Mouse (Mus musculus) frontal cortex, adult (tissue): Measurements from ENCODE around the gene AC134908.4.
A peak's percentile ranks its signal among the peaks of the same experiment; 100 is the strongest.

Source experiments
- ATAC-seq: cut with Nextera tagmentation; 2 replicates; pipeline ENCODE4 v1.9.2; 2017; ENCODE audit warnings: mild to moderate bottlenecking, moderate library complexity, mixed read lengths; ENCODE audit not compliant: low TSS enrichment

AC134908.4 gene

DNA sequence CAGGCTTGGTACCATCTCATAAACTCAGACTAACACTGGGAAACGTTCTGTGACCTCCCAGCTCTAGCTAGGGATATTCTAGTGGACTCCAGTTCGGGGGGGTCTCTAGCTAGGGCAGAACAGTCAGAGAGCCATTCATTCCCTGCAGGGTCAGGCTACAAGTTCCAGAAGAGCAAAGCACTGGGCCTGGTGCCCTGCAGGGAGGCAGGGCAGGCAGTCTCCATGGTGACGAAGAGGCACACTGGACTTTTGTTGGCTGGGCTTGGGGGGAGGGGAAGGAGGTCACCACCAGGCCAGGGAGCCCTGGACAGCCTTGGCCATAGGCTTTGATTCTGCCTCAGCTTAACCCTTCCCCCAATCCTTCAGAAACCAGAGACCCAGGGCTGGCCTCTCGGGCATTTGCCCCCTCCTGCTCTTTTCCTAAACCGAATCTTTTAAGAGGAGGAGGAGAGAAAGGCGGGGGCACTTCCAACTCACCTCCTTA lies at the start of gene AC134908.4:
Gene AC134908.4 (minus strand): TSS at position 51 of the 484 bp plus-strand sequence.
- peak; percentile 51 for ATAC-seq

DNA sequence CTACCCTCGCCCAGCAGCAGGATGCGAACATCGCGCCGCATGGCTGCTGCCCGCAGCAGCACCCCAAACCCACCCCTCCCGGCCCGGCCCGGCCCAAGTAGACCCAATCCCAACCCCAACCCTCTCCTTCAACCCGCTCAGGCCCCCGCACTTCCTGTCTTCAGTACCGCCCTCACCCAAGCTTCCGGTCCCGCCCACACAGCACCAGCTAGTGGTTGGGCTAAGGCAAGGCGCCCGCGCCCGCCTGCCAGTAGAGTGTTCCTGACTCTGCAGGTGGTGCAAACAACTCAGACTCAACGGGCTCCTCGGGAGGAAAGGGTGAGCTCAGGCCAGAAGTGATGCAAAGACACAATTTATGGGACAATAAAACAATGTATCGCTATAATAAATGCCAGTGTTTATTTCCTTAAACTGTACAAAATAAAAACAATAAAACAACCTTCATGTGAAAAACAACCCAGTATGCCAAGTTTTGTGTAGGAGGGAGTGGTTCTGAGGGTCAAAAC lies 49.0 kb upstream of the AC134908.4 start, which contains the start of gene Rhot2:
Gene Rhot2 (minus strand): TSS at position 456 of the 506 bp plus-strand sequence.
- ATAC-seq = peak; percentile 95

DNA sequence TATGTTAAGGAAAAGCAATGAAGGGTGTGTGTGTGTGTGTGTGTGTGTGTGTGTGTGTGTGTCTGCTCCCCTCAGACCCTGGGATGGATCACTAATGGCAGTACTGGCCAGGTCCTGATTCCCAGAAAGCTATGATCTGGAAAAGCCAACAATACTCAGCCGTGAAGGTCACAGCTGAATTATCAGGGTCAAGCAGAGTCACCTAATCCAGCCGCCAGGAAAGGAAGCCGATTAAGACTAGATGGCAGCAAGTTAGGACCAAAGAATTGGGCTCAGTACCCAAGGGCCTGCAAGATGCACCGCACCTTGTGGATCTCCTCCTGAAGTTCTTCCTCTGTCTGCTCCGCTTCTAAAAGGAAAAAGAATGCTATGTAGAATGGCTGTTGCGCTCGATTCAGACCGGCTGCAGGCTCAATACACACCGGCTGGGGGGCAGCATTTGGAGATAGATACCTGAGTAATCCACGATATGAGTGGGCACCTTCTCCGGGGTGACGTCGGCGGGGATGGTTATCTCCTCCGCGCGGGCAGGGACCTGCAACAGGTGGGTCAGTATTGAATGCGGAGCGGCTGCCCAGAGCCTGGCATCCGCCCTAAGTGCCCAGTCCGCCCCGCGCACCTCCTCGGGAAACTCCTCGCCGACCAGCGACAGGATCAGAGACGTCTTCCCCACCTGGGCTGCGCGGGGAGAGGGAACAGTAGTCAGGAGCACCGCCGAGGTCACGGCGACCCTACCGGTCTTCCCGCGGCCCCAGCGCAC lies 48.4 kb upstream of the AC134908.4 start:
- ATAC-seq = 0 out of 2 replicates have a peak, but pooled peaks have one; percentile 5

DNA sequence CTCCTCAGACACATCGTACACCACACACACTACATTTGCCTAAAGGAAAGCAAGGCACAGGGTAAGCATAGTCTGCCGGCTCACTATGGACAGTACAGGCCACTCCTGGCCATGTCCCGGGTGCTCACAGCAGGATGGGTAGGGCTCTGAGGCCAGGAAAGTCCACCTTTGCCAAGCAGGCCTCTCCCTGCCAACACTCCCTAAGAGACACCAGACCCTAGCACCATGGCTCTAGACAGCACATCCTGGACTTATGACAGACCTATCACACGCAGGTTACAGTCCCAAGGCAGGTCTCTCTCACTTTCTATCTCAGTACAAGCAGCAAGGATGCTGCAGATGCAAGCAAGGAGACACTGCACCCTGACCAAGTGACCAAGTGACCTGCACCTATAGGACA lies 47.7 kb upstream of the AC134908.4 start:
- ATAC-seq = no peak

DNA sequence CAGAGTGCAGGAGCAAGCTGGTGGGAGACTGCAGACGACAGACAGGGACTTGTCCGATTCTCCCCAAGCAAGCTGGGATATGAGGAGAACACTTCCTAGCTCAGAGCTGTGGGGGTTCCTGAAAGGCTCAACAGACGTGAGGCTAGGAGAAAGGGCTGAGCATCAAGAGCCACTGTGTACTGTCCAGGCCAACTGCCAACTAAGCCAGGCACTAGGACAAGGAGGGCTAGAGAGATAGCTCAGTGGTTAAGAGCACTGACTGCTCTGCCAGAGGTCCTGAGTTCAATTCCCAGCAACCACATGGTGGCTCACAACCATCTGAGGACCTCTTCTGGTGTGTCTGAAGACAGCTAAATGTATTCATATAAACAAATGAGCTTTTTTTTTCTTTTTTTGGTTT lies 47.0 kb upstream of the AC134908.4 start:
- ATAC-seq = no peak

DNA sequence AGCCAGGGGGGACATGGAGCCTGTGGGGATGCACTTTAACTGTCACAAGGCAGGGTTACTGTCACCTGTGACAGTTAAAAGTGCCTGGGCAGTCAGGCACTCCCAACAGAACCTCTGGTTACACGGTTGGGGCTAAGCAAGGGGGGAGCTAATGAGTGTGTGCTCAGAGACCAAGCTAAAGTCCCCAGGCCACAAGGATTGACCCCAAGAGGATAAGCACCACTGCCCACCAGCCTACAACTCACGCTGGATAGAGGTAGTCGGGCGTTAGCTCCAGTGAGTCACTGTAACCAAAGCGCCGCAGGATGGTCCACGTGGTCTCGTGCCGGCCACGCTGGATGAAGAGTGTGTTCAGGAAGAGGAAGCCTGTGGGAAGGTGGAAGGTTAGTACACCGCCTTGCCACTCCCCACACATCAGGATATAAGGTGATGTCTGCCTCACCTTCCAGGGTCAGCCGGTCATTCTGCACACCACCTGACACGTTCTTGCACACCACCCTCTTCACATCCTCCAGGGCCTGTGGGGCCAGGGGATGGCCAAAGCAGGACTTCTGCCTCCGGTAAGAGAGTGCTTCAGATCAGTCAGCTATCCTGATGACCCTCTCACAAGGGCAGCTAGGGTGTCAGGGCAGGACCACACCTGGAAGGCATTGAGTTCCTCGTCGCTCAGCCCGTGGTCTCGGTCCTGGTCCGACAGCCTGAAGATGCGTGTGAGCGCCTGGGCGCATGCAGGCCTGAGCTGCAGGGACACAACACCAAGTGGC lies 45.8 kb upstream of the AC134908.4 start, which contains the start of gene Gm20683:
Gene Gm20683 (minus strand): TSS at position 647 of the 764 bp plus-strand sequence.
- ATAC-seq = no peak

DNA sequence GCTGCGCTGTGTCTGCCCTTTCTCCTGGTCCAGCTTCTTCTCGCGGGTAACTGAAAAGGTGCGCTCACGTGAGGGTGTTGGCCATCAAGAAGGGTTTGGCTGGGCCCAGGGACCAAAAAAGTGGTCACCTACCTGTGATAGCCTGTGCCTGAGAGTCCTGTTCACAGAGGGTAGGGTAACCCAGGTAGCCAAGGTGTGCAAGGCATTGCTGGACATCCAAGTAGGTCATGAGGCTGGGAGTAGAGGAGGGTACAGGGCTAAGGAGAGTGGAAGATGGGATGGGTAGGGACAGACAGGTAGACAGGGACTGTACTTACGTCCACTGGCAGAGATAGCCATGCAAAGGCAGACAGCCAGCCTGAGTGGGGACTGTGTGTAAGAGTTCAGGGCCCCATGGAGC lies 45.1 kb upstream of the AC134908.4 start:
- no peak for ATAC-seq

DNA sequence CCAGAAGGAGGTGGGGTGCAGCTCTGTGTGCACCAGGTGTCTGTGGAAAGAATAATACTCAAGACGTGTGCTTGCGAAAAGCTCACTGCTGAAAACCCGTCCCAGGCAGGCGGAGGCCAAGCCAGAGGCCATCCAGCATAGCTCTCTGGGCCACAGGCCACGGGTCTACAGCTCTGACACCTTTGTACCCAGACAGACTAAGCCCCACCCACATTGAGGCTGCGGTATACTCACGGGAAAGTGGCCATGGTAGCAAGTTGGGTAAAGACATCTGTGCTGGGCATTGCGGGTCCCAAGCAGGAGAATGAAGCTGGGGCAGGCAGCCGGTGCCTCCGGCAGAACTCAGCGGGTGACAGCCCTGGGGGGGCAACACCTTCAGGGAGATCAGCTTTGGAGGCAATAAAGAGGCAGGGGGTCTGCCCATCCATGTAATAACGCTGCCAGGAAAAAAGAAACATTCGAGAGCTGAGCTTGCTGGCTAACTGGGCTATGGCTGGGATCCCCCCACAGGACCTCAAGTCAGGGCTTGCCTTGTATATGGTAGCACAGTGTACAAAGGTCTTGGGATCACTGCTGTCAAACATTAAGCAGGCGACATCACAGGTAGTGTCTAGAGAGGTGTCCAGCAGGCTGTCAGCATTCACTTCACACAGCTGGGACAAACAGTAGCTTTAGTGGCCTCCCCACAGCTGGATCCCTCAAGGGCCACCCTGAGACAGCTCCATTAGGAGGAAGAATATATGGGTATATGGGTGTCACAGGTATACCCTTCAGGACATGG lies 44.2 kb upstream of the AC134908.4 start:
- ATAC-seq = no peak

DNA sequence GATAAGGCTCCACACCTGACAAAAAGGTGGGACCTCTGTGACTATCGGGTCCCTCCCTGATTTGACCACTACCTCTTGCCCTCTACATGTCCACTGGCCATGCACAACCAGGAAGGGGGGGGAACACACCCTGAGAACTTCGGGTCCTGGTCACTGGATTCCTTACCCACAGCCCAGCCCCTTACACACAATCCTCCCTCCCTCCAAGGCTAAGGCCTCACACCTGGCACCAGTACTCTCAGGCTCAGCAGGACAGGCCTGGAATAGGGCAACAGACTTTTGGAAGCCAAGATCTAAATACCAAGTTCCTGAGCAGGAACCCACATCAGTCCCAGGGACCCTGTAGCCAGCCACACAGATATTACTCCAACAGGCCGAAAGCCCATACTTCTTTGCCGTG lies 43.4 kb upstream of the AC134908.4 start:
- ATAC-seq = no peak

DNA sequence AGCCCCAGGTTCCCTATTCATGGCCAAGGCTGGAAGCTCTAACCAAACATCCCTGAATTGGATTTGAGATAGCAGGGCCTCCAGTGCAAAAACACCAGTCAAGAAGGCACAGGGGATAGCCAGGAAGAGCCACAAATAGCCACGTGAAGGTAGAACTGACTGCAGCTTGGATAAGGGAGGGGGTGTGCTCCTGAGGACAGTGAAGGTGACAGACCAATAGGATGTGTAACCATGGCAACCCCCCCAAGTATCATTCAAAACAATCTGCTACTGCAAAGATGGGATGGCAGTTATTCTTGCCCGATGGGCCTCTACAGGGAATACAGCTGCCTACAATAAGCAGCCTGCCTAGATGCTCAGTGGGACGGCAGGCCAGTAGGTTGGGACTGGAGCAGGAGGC lies 42.1 kb upstream of the AC134908.4 start:
- ATAC-seq = no peak

DNA sequence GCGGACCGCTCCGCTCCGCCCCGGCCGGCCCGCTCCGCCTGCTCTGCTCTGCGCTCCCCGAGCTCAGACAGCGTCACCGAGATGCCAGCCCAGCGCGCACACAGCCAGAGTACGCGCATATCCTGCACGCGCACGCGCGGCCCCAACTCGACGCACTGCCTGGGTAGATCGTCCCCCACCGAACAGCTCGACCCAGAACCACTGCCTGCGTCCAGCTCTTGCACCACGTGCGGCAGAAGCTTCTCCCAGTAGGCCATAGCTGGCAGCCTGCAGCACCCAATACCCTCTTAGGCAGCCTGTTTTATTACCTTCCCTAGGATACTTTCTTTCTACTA lies 41.6 kb upstream of the AC134908.4 start, which contains the start of gene Rhbdl1:
Gene Rhbdl1 (minus strand): TSS at position 220 of the 335 bp plus-strand sequence.
- peak; percentile 56 for ATAC-seq

DNA sequence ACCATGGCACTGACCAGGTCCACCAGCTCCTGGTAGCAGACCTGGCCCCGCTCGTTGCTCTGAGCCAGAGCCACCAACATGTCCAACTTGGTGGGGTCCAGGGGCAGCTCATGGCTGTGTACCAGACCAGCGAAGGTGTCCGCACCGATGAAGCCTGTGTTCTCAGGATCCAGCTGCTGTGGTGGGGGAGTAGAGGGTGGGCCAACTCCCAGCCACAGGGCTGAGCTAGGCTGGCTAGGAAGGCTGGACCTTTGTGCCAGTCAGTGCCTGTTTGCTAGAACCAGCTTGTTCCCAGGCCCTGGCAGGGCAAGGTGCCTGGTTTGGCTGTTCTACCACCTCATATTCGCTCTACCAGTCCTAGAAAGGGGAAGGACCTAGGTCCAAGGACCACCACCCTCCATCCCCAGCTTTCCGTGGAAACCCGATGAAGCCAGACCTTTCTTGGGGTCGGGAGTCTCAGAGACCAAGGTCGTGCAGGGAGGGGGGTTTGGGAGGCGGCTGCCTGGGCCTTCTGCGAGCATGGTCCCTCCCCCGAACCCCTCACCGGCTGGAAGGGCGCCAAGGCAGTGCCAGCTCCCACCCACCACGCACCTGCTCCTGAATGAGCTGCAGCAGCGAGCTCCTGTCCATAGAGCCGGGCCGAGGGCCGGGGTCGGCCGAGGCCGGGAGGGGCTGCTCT lies 41.1 kb upstream of the AC134908.4 start:
- no peak for ATAC-seq

DNA sequence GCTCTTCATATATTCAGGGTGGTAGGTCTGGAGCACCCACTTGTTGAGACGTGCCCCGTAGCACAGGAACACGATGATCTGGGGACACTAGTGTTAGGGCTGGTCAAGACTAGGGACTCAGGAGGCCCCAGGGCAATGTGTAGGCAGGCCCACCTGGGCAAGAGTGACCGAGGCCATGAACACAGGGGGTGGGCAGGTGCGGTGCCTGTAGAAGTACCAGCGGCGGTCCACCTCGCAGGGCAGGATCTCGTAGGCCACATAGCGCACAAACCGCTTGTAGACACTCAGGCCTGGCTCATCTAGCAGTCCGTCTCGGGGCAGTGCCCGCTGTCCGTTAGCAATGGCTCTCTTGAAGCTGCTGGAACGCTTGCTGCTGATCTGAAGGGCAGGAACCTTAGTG lies 40.4 kb upstream of the AC134908.4 start:
- no peak for ATAC-seq

DNA sequence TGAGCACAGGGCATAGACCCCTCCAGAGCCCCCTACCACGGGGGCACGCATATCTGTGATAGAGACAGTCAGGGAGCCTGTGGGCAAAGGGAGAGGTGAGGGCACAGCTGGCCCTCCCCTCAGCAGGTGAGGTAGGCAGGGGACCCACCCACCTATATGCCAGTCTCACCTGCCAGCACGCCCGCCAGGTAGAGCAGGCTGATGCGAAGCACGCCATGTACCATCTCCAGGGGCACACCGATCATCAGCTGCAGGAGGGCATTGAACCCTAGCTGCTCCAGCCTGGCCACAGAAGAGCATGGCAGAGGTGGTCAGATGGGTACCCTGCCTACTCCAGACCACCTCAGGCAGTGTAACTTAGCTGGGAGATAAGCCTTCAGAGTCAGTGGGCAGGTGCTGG lies 39.8 kb upstream of the AC134908.4 start:
- no peak for ATAC-seq

DNA sequence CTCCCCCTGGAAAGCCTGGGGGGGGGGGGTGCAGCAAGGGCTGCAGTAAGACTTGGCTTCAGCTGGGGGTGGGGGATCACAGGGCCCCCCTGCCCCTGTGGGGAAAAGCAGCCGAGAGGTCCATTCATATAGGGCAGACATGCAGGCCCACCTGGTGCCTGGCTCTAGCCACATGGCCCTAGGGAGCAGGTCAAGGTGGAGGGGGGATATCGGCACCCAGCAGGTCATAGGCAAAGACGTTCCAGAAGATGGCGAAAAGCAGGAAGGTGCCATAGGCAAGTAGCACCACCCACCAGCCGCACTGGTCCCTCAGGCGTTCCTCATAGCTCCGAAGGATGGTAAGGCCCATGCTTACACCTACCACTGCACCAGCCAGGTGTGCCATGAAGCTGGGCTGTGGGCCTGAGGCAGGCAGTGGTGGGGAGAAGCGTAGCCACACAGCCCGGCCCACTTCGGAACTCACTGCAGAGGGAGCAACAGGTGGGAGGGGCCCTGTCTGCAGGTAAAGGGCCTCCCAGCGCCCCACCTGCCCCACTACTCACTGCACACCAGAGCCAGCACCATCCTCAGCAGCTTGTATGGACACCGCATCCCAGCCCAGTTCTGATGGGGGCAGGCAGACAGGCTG lies 39.2 kb upstream of the AC134908.4 start:
- no peak for ATAC-seq

DNA sequence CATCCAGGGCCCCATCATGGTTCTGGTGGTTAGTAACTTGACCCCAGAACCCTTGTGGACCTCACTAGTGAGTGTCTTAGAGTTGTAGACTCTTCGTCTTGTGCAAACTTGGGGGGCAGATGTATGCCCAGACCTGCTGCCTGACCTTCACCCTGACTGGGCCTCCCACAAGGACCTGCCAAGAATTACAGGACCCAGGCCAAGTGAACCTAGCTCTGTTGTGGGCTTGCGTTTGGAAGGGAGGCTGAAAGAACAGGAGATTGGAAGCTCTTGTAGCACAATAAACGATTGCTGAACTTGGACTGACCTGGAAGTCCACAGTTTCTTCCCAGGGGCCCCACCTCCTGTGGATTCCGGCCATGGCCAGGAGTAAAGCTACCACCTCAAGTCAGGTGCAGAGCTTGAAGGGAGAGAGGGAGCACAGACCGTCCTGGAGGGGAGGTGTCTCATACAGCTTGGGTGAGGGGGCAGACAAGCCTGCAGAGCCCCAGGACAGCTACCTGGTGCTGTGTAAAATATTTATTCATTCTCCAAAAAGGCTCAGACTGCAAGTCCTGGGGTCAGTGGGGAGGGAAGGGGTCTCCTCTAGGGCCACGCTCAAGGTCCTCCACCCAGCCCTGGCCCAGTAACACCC lies 38.6 kb upstream of the AC134908.4 start:
- ATAC-seq = no peak

DNA sequence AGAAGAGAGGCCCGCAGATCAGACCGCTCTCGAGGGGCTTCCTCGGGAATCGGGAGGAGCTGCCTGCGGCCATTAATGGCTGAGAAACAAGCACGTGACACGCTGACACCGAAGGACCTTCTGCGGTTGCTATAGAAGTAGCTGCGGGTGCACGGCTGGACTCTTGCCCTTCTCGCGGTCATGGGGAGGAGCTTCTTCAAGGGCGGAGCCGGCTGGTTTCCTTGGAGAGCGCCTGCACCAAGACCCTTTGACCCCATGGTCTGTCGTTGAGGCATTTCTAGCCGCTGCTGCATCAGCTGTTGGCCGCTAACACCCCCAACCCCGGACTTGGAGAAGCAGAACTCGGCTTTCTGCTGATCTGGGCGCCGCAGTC lies 37.8 kb upstream of the AC134908.4 start, which contains the start of gene Stub1:
Gene Stub1 (minus strand): TSS at position 114 of the 373 bp plus-strand sequence.
- peak; percentile 9; the same call in 1 of the 2 replicates for ATAC-seq

DNA sequence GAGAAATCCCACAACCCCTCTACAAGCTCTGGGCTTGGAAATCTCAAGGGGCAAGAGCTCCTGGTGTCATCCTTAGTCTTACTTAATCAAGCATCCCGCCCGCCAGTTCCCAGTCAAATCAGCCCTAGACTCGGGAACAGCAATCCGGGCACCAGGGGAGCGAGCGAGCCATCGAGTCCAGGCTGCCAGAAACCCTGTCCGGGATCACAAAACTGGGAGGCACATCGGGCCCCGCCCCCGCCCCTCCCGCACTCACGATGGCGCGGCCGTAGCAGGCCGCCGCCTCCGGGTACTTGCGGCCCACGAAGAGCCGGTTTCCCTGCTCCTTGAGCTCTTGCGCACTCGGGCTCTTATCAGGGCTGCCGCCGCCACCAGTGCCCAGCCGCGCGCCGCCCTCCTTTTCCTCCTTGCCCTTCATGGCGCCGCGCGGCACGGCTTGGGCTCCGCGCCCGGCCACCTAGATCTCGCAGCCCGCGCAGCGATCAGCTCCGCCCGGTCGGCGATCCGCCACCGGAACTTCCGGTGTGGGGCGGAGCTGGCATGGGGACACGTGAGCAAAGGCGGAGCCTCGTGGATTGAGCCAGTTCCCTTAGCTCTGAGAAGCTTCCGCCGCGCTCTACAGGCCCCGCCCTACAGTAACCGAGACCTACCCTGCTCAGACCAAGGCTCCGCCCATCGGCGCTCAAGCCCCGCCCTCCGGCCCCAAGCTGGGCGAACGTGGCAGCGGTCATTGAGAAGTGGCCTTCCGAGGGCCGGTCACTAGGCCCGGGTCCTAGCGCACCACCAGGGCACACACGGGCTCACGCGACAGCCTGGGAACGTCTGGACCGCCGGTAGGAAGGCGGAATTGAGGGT lies 37.2 kb upstream of the AC134908.4 start:
- peak; percentile 62 for ATAC-seq
